Mouse (Mus musculus) intestine, embryonic 16.5 days (tissue): Measurements from ENCODE around the gene Kdm2b. TPM values are rescaled to one million over a fixed set of nuclear protein-coding genes. Genes with fewer than 3 reads are reported as not detected.

Experiments
- ATAC-seq: fragments of 200-750 bp; cut with Nextera tagmentation; 2 replicates; pipeline ENCODE4 v1.8.0; 2017; ENCODE audit warnings: moderate TSS enrichment, moderate library complexity
- H3K27ac ChIP-seq: fragments of 300-500 bp; sonication (generic); 2 replicates; pipeline ENCODE4 v1.5.1; 2014; ENCODE audit warnings: mild to moderate bottlenecking, low read length
- H3K27me3 ChIP-seq: fragments of 300-500 bp; sonication (generic); replicated peaks from 2 replicates; pipeline ENCODE4 v1.6.1; 2014; ENCODE audit warnings: low read length, control low read depth, mixed read lengths; ENCODE audit not compliant: control insufficient read depth, insufficient read depth
- H3K36me3 ChIP-seq: fragments of 300-500 bp; sonication (generic); 2 replicates; pipeline ENCODE4 v1.6.1; 2014; ENCODE audit warnings: low read length, control low read depth; ENCODE audit not compliant: control insufficient read depth, insufficient read depth
- H3K4me1 ChIP-seq: fragments of 300-500 bp; sonication (generic); 2 replicates; pipeline ENCODE4 v1.6.1; 2014; ENCODE audit warnings: low read length, control low read depth, mixed read lengths; ENCODE audit not compliant: control insufficient read depth, insufficient read depth
- H3K4me2 ChIP-seq: fragments of 300-500 bp; sonication (generic); 2 replicates; pipeline ENCODE4 v1.6.1; 2014; ENCODE audit warnings: low read depth, low read length, control low read depth
- H3K4me3 ChIP-seq: fragments of 300-500 bp; sonication (generic); 2 replicates; pipeline ENCODE4 v1.5.1; 2014; ENCODE audit warnings: mild to moderate bottlenecking, low read length
- H3K9ac ChIP-seq: fragments of 300-500 bp; sonication (generic); 2 replicates; pipeline ENCODE4 v1.6.1; 2014; ENCODE audit warnings: low read depth, low read length
- H3K9me3 ChIP-seq: fragments of 300-500 bp; sonication (generic); 2 replicates; pipeline ENCODE4 v1.6.1; 2016; ENCODE audit warnings: low read length, control low read depth; ENCODE audit not compliant: control insufficient read depth
- WGBS: fragments of 180-500 bp; shearing (Covaris S2); extraction: QIAGEN DNeasy Blood & Tissue Kit; methylation state at CpG from one replicate; pipeline ENCODE4 v1.1.7; 2014; 5-methylcytosine and 5-hydroxymethylcytosine counted together
- polyA plus RNA-seq: library from polyadenylated mRNA; unstranded; fragments of >200 nt; fragmentation: Nextera tagmentation; extraction: Ambion mirVana; gene quantifications from 2 replicates; pipeline ENCODE4 v1.2.1, GENCODE M21; 2015

The Kdm2b gene
- polyA plus RNA-seq, 1 experiment from 2014 or later: 22.4 TPM

- H3K27ac ChIP-seq: no peak overlapping the region
- H3K9me3 ChIP-seq: no peaks in the 10 kb centered on the region
- H3K36me3 ChIP-seq: peaks cover 8% of the 10 kb centered on the region
- no peak overlapping the region for H3K4me3 ChIP-seq
- H3K4me2 ChIP-seq: no peak overlapping the region
- WGBS: 94% methylated on average over 3 of the region's 3 CpGs
- no peak overlapping the region for H3K9ac ChIP-seq
- H3K4me1 ChIP-seq: peaks cover 4% of the 10 kb centered on the region; the same call in 1 of the 2 replicates
- ATAC-seq: no peak
- no peaks in the 10 kb centered on the region for H3K27me3 ChIP-seq
Measured at GRCm38 (mm10) chr5:122872626-122873025, 117.0 kb downstream of the Kdm2b start.

GRCm38 (mm10) chr5:122863053-122863452 lies 126.6 kb downstream of the Kdm2b start:
- Histone ChIP-seq H3K9me3 (no peaks in the 10 kb centered on the region), H3K9ac (no peak overlapping the region), H3K27ac (no peak overlapping the region), H3K36me3 (no peaks in the 10 kb centered on the region), H3K4me3 (no peak overlapping the region), H3K27me3 (no peaks in the 10 kb centered on the region), H3K4me1 (no peaks in the 10 kb centered on the region), H3K4me2 (no peak overlapping the region)
- ATAC-seq: no peak
- 96% methylated on average over 2 of the region's 2 CpGs for WGBS

GRCm38 (mm10) chr5:122855858-122856257 lies 133.8 kb downstream of the Kdm2b start:
- H3K9ac ChIP-seq: no peak overlapping the region
- H3K4me1 ChIP-seq: peaks cover 8% of the 10 kb centered on the region
- no peak overlapping the region for H3K4me2 ChIP-seq
- H3K4me3 ChIP-seq: no peak overlapping the region
- 74% methylated on average over 3 of the region's 3 CpGs for WGBS
- H3K27me3 ChIP-seq: no peaks in the 10 kb centered on the region
- no peak overlapping the region for H3K27ac ChIP-seq
- no peaks in the 10 kb centered on the region for H3K36me3 ChIP-seq
- ATAC-seq: no peak
- H3K9me3 ChIP-seq: no peaks in the 10 kb centered on the region

- ATAC-seq: no peak
- WGBS: 78% methylated on average over 2 of the region's 2 CpGs
- Histone ChIP-seq H3K4me2 (no peak overlapping the region), H3K9me3 (no peaks in the 10 kb centered on the region), H3K27ac (no peak overlapping the region), H3K9ac (no peak overlapping the region), H3K27me3 (no peaks in the 10 kb centered on the region), H3K4me1 (peaks cover 10% of the 10 kb centered on the region), H3K4me3 (no peak overlapping the region), H3K36me3 (no peaks in the 10 kb centered on the region)
Measured at GRCm38 (mm10) chr5:122852611-122853010, 137.0 kb downstream of the Kdm2b start.

GRCm38 (mm10) chr5:122850319-122851002 lies 139.2 kb downstream of the Kdm2b start:
- Histone ChIP-seq H3K9me3 (no peaks in the 10 kb centered on the region), H3K27me3 (no peaks in the 10 kb centered on the region), H3K9ac (peak overlapping the region; percentile 92), H3K4me3 (peak overlapping the region; percentile 76), H3K27ac (peak overlapping the region; percentile 89), H3K4me1 (peaks cover 10% of the 10 kb centered on the region), H3K4me2 (peak overlapping the region; percentile 69), H3K36me3 (no peaks in the 10 kb centered on the region)
- WGBS: under 1% methylated on average over 38 of the region's 38 CpGs
- peak; percentile 86 for ATAC-seq

- Histone ChIP-seq H3K27ac (peak within 1 kb of the TSS; percentile 89), H3K27me3 (no peaks in the 10 kb centered on the region), H3K9me3 (no peaks in the 10 kb centered on the region), H3K4me3 (peak within 1 kb of the TSS; percentile 76), H3K36me3 (no peaks in the 10 kb centered on the region), H3K4me1 (peaks cover 10% of the 10 kb centered on the region), H3K4me2 (peak within 1 kb of the TSS; percentile 69), H3K9ac (peak within 1 kb of the TSS; percentile 92)
- WGBS: under 1% methylated on average over 61 of the region's 61 CpGs
- peak; percentile 100 for ATAC-seq
Measured at GRCm38 (mm10) chr5:122849521-122850318, 139.9 kb downstream of the Kdm2b start, which contains the start of gene Rnf34. Rnf34 (plus strand) TSS chr5:122850048.

- no peaks in the 10 kb centered on the region for H3K27me3 ChIP-seq
- no peak for ATAC-seq
- 82% methylated on average over 5 of the region's 5 CpGs for WGBS
- no peak overlapping the region for H3K9ac ChIP-seq
- H3K27ac ChIP-seq: no peak overlapping the region
- no peaks in the 10 kb centered on the region for H3K4me1 ChIP-seq
- no peaks in the 10 kb centered on the region for H3K9me3 ChIP-seq
- no peaks in the 10 kb centered on the region for H3K36me3 ChIP-seq
- H3K4me2 ChIP-seq: no peak overlapping the region
- H3K4me3 ChIP-seq: no peak overlapping the region
Measured at GRCm38 (mm10) chr5:122843799-122844198, 145.8 kb downstream of the Kdm2b start.

GRCm38 (mm10) chr5:122841126-122841525 lies 148.5 kb downstream of the Kdm2b start:
- H3K4me1 ChIP-seq: no peaks in the 10 kb centered on the region
- no peak overlapping the region for H3K4me3 ChIP-seq
- H3K9ac ChIP-seq: no peak overlapping the region
- no peak overlapping the region for H3K4me2 ChIP-seq
- no peaks in the 10 kb centered on the region for H3K9me3 ChIP-seq
- no peak overlapping the region for H3K27ac ChIP-seq
- H3K36me3 ChIP-seq: no peaks in the 10 kb centered on the region
- 85% methylated on average over 2 of the region's 2 CpGs for WGBS
- ATAC-seq: no peak
- no peaks in the 10 kb centered on the region for H3K27me3 ChIP-seq

GRCm38 (mm10) chr5:122832996-122833395 lies 156.6 kb downstream of the Kdm2b start:
- Histone ChIP-seq H3K27ac (no peak overlapping the region), H3K27me3 (no peaks in the 10 kb centered on the region), H3K4me1 (no peaks in the 10 kb centered on the region), H3K4me2 (no peak overlapping the region), H3K9me3 (no peaks in the 10 kb centered on the region), H3K4me3 (no peak overlapping the region), H3K36me3 (no peaks in the 10 kb centered on the region), H3K9ac (no peak overlapping the region)
- WGBS: 78% methylated on average over 10 of the region's 10 CpGs
- no peak for ATAC-seq
